Comparison of ENCODE assay signal across 8 mouse cellular contexts in genomic region chr16:32608344-32608711, GRCm38 (mm10). TPM values are rescaled to one million over a fixed set of nuclear protein-coding genes. Genes with fewer than 3 reads are reported as not detected.
DNase-seq lines count a peak whose midpoint lies in the region; ATAC-seq and TF ChIP-seq lines count a peak whose summit lies in the region.

No protein-coding gene starts in this region.

- TF ChIP-seq CTCF in liver, adult 2 months (IDR thresholded peaks at IDR 0.05; ENCODE audit: low read depth, low read length), result no peak

- 3% methylated on average over 8 of the region's 8 CpGs for WGBS in liver, adult 2 months
- 10% methylated on average over 8 of the region's 8 CpGs for WGBS in embryonic facial prominence, embryonic 12.5 days
- 5% methylated on average over 8 of the region's 8 CpGs for WGBS in intestine, embryonic 15.5 days
- 11% methylated on average over 8 of the region's 8 CpGs for whole genome bisulfite sequencing in neural tube, embryonic 12.5 days

- H3K27me3 ChIP-seq in liver, adult 2 months (ENCODE audit: control insufficient read depth, insufficient read depth, low read length), result no peaks in the 10 kb centered on the region
- H3K27me3 ChIP-seq in embryonic facial prominence, embryonic 12.5 days, result no peaks in the 10 kb centered on the region
- no peaks in the 10 kb centered on the region for H3K27me3 ChIP-seq in intestine, embryonic 15.5 days (replicated peaks)
- no peaks in the 10 kb centered on the region for H3K27me3 ChIP-seq in neural tube, embryonic 12.5 days (replicated peaks)

- no peak overlapping the region; the same call in 1 of the 2 replicates for H3K27ac ChIP-seq in liver, adult 2 months (replicated peaks; ENCODE audit: insufficient read depth, low read depth, low read length)
- no peak overlapping the region for H3K27ac ChIP-seq in embryonic facial prominence, embryonic 12.5 days
- peak overlapping the region; percentile 95 for H3K27ac ChIP-seq in intestine, embryonic 15.5 days
- no peak overlapping the region for H3K27ac ChIP-seq in neural tube, embryonic 12.5 days

- H3K79me2 ChIP-seq in liver, adult 2 months (ENCODE audit: control insufficient read depth, insufficient read depth, low read length), result peaks cover 10% of the 10 kb centered on the region

- DNase-seq in liver, adult 2 months (ENCODE audit: extremely low read depth, low read depth, low spot score), result no peak
- no peak for DNase-seq in liver
- DNase-seq in cerebellum, adult 8-10 months, result no peak
- no peak for DNase-seq in spleen, postnatal 14 days (ENCODE audit: low spot score in 2 of 2)
- DNase-seq in B cell, adult 2 months, result no peak

- no peak for ATAC-seq in embryonic facial prominence, embryonic 12.5 days (ENCODE audit: insufficient number of reproducible peaks, insufficient read depth, low FRiP score, low TSS enrichment)
- ATAC-seq in intestine, embryonic 15.5 days, result peak; percentile 75
- ATAC-seq in neural tube, embryonic 12.5 days (ENCODE audit: low FRiP score, low read depth), result no peak

- H3K9ac ChIP-seq in liver, adult 2 months (ENCODE audit: low read depth, low read length), result peak overlapping the region; percentile 36; the same call in 1 of the 2 replicates
- peak overlapping the region; percentile 47 for H3K9ac ChIP-seq in embryonic facial prominence, embryonic 12.5 days
- peak overlapping the region; percentile 84 for H3K9ac ChIP-seq in intestine, embryonic 15.5 days
- 0 out of 2 replicates have a peak overlapping the region, but pooled peaks have one; percentile 71 for H3K9ac ChIP-seq in neural tube, embryonic 12.5 days

- H3K4me1 ChIP-seq in liver, adult 2 months (ENCODE audit: control insufficient read depth, insufficient read depth, low read length), result peaks cover 10% of the 10 kb centered on the region; the same call in 1 of the 2 replicates
- peaks cover 9% of the 10 kb centered on the region; the same call in 1 of the 2 replicates for H3K4me1 ChIP-seq in embryonic facial prominence, embryonic 12.5 days
- no peaks in the 10 kb centered on the region for H3K4me1 ChIP-seq in intestine, embryonic 15.5 days (replicated peaks)
- peaks cover 9% of the 10 kb centered on the region for H3K4me1 ChIP-seq in neural tube, embryonic 12.5 days

- peak overlapping the region; percentile 65; the same call in 1 of the 2 replicates for H3K4me3 ChIP-seq in liver, adult 2 months (ENCODE audit: insufficient read depth, low read depth, low read length)
- peak overlapping the region; percentile 87 for H3K4me3 ChIP-seq in embryonic facial prominence, embryonic 12.5 days
- peak overlapping the region; percentile 77 for H3K4me3 ChIP-seq in intestine, embryonic 15.5 days (replicated peaks)
- peak overlapping the region; percentile 76 for H3K4me3 ChIP-seq in neural tube, embryonic 12.5 days

- no peaks in the 10 kb centered on the region; the same call in 1 of the 2 replicates for H3K36me3 ChIP-seq in liver, adult 2 months (ENCODE audit: control insufficient read depth, insufficient read depth, low read length)
- H3K36me3 ChIP-seq in embryonic facial prominence, embryonic 12.5 days, result no peaks in the 10 kb centered on the region
- H3K36me3 ChIP-seq in intestine, embryonic 15.5 days, result no peaks in the 10 kb centered on the region
- no peaks in the 10 kb centered on the region for H3K36me3 ChIP-seq in neural tube, embryonic 12.5 days

- no peak for TF ChIP-seq POLR2A in liver, adult 2 months (IDR thresholded peaks at IDR 0.05; ENCODE audit: extremely low read depth, insufficient read depth, low read length)

- H3K9me3 ChIP-seq in embryonic facial prominence, embryonic 12.5 days, result no peaks in the 10 kb centered on the region
- H3K9me3 ChIP-seq in intestine, embryonic 15.5 days, result no peaks in the 10 kb centered on the region
- H3K9me3 ChIP-seq in neural tube, embryonic 12.5 days, result no peaks in the 10 kb centered on the region

- peak overlapping the region; percentile 83 for H3K4me2 ChIP-seq in embryonic facial prominence, embryonic 12.5 days (replicated peaks)
- H3K4me2 ChIP-seq in intestine, embryonic 15.5 days (replicated peaks), result peak overlapping the region; percentile 78
- peak overlapping the region; percentile 70 for H3K4me2 ChIP-seq in neural tube, embryonic 12.5 days (replicated peaks)

RNA-seq across cellular contexts. Expression of gene Tfrc, which starts 0.4 kb away (rescaled TPM):
- 16.0 and 36.5 TPM in 2 replicates for total RNA-seq in liver, adult 2 months (2014; rRNA removed)
- 3.9 and 4.4 TPM in 2 replicates for polyA plus RNA-seq in liver, adult 2 months (2012; rRNA removed)
- 32.7 and 36.6 TPM in 2 replicates for polyA plus RNA-seq in embryonic facial prominence, embryonic 12.5 days (2016; fragmentation: Nextera tagmentation; extraction: Ambion mirVana)
- polyA plus RNA-seq in intestine, embryonic 15.5 days (2015; fragmentation: Nextera tagmentation; extraction: Ambion mirVana), result 88.1 and 103 TPM in 2 replicates
- 48.6 and 48.8 TPM in 2 replicates for polyA plus RNA-seq in neural tube, embryonic 12.5 days (2016; fragmentation: Nextera tagmentation; extraction: Ambion mirVana)

RNA-seq across cellular contexts. Expression of gene Tnk2, which starts 35.3 kb away (rescaled TPM):
- total RNA-seq in liver, adult 2 months (2014; rRNA removed), result 1.9 and 4.9 TPM in 2 replicates
- polyA plus RNA-seq in liver, adult 2 months (2012; rRNA removed), result 33.4 and 35.7 TPM in 2 replicates
- 13.4 and 13.8 TPM in 2 replicates for polyA plus RNA-seq in embryonic facial prominence, embryonic 12.5 days (2016; fragmentation: Nextera tagmentation; extraction: Ambion mirVana)
- polyA plus RNA-seq in intestine, embryonic 15.5 days (2015; fragmentation: Nextera tagmentation; extraction: Ambion mirVana), result 9.2 and 10.1 TPM in 2 replicates
- polyA plus RNA-seq in neural tube, embryonic 12.5 days (2016; fragmentation: Nextera tagmentation; extraction: Ambion mirVana), result 12.5 and 12.9 TPM in 2 replicates
